Mouse (Mus musculus) spleen, postnatal 14 days (tissue): ENCODE measurements around the gene AL731706.2.
"Not testable (repeated sequence)": the region's sequence is repeated elsewhere in the genome, so short reads cannot be mapped to it uniquely, and the experiment has no call there.

Experiments
- DNase-seq, 2 experiments: peaks; one replicate each; pipeline ENCODE4 v3.0.0; 2021 to 2022; ENCODE audit warnings: low spot score in 2 of 2

The AL731706.2 gene

GRCm38 (mm10) chr2:136885579-136885978 is at the start of gene AL731706.2:
TSS of gene AL731706.2 (minus strand) at chr2:136885679.
- DNase-seq: no peak

GRCm38 (mm10) chr2:136921003-136921408 is 35.5 kb upstream of the AL731706.2 start:
- no peak for DNase-seq

- DNase-seq: no peak
These were observed 34.9 kb upstream of the AL731706.2 start for GRCm38 (mm10) chr2:136920257-136920993.

- DNase-seq: no peak
These were observed 34.0 kb upstream of the AL731706.2 start for GRCm38 (mm10) chr2:136919433-136919832.

GRCm38 (mm10) chr2:136914334-136914902 is 28.9 kb upstream of the AL731706.2 start:
- DNase-seq: no peak

- DNase-seq: no peak
These were observed 27.5 kb upstream of the AL731706.2 start for GRCm38 (mm10) chr2:136913021-136913420.

GRCm38 (mm10) chr2:136911958-136912411 is 26.5 kb upstream of the AL731706.2 start:
- no peak for DNase-seq

- no peak for DNase-seq
These were observed 23.8 kb upstream of the AL731706.2 start for GRCm38 (mm10) chr2:136909298-136909697.

- no peak for DNase-seq
These were observed 23.1 kb upstream of the AL731706.2 start for GRCm38 (mm10) chr2:136908596-136908995.

GRCm38 (mm10) chr2:136896131-136896530 is 10.7 kb upstream of the AL731706.2 start:
- no peak for DNase-seq

- DNase-seq: no peak
These were observed 9.0 kb upstream of the AL731706.2 start for GRCm38 (mm10) chr2:136894494-136894893.

GRCm38 (mm10) chr2:136891951-136892371 is 6.5 kb upstream of the AL731706.2 start:
- peak; percentile 83 to 89 for DNase-seq

- peak; percentile 97 to 99 for DNase-seq
These were observed 5.8 kb upstream of the AL731706.2 start, which contains the start of the genes Slx4ip, AL731706.1 and Mkks for GRCm38 (mm10) chr2:136891068-136891950. TSS of gene Slx4ip (plus strand) at chr2:136891218. TSS of gene AL731706.1 (minus strand) at chr2:136891389. TSS of gene Mkks (minus strand) at chr2:136891389.

- not testable (repeated sequence) for DNase-seq
These were observed 5.2 kb upstream of the AL731706.2 start for GRCm38 (mm10) chr2:136890716-136891067.

- DNase-seq: no peak
These were observed 1.4 kb upstream of the AL731706.2 start for GRCm38 (mm10) chr2:136886846-136887245.

- no peak for DNase-seq
These were observed 30.7 kb downstream of the AL731706.2 start for GRCm38 (mm10) chr2:136854543-136855388.

- no peak for DNase-seq
These were observed 35.1 kb downstream of the AL731706.2 start for GRCm38 (mm10) chr2:136850366-136850765.

- DNase-seq: no peak
These were observed 47.5 kb downstream of the AL731706.2 start for GRCm38 (mm10) chr2:136837994-136838393.

- DNase-seq: no peak
These were observed 49.6 kb downstream of the AL731706.2 start for GRCm38 (mm10) chr2:136835882-136836281.
